Mouse (Mus musculus): ENCODE measurements around the gene Nap1l4.
"Not testable (repeated sequence)": the region's sequence is repeated elsewhere in the genome, so short reads cannot be mapped to it uniquely, and the experiment has no call there.

The Nap1l4 gene

DNA sequence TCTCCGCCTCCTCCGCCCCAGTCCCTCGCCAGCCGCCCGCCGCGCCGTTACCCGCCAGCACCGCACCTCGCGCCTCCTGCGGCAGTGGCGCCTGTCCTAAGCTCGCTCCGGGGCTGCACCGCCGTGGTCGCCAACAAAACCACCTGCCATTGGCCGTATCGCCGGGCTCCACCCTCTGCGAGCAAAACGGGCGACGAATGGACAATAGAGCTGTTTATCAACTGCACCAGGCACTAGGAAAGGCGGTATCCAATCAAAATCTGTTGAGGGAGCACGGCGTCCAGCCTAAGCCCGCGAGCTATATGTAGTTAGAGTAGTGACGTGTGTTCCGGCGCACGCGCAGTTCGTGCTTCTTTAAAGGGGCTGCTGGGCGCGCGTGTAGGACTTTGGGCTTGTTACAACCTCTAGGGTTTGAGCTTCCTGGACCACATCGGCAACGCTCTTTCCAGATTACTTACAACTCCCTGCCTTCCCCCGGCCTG lies at the start of gene Nap1l4:
Nap1l4 (minus strand) TSS at position 131 of the 482 bp plus-strand sequence.
- peak; percentile 97 for DNase-seq (ENCODE audit: low spot score)

DNA sequence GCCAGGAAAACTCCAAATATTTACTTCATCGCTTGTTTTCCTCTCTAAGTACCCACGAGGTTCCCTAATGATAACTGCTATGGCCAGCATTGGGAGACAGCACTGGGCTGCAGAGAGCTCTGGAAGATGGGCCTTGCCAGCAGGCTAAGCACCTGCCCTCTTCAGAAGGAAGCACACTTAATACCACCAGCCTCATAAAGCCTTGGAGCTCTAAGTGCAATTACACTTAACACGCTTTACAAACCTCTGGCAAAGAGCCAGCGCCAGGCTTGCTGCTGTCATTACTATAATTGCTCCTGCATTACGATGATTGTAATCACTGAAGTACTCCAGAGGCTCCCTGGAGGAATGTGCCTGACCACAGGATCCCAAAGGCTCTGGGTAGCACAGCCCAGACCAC lies 46.0 kb upstream of the Nap1l4 start:
- no peak for DNase-seq (ENCODE audit: low spot score)

DNA sequence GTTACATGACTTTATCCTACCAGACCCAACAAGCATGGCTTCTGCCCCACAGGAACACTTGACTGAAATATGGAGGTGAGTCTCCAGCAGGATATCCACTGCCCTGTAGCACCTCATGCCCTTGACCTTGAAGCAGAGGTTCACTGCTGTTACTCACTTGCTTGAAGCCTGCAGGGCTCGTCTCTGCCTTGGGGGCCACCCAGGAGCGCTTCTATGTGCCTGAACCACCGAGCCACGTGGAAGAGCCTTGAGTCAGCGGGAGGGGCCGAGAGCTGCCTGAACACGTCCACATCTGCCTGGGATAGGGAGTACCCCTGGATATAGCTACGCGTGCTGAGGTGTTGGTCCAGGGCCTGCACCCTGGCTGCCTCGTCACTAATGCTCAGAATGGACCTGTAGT lies 43.3 kb upstream of the Nap1l4 start:
- DNase-seq (ENCODE audit: low spot score): no peak

DNA sequence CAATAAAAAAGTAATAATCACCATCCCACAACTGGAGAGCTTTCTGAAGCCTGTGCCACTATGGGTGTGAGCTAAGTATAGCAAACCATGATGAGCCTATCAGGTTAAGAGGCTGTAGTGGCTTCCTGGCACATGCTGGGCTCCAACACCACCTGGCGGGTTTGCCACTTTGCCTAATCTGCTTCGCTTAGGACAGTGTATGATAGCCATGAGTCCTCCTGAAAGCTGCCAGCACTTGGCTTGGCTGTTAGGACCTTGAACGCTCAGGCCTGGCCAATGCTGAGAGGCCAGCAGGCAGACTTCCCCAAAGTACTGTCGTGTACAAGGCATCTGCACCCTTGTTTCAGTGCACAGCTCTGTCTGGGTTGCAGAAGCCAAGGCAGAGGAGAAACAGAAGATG lies 39.1 kb upstream of the Nap1l4 start:
- DNase-seq (ENCODE audit: low spot score): no peak

DNA sequence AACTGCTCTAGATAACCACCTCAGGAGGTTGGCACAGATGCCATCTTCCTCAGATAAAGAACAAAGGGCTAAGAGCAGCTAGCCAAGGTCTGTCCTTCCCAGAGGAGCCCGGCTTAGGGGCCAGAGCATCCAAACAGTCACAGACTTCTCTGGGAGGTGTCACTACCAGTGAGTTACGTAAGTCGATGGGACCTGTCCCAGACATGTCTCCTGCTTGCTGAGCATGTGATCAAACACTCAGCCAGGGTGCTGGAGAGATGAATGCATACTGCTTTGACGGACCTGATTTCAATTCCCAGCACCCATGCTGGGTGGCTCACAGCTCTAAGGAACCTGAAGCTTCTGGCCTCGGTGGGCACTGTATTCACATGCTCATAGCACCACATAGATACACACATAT lies 38.7 kb upstream of the Nap1l4 start:
- DNase-seq (ENCODE audit: low spot score): no peak

DNA sequence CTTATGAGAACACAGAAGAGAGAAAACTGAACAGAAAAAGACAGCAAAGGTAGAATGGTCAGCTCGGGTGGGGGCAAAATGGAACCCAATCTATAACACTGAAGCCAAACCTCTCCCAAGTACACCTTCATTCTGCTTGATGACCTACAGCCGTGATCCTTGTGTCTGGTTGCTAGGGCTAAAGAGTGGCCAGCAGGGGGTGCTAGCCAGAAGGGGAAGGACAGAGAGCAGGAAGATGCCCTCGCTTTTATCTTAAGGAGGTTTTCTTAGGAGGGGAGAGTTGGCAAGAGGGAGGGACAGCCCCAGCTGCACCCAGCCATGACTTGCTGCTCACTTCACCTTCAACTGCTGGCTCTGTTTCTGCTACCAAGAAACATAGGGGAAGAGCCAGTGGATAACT lies 35.0 kb upstream of the Nap1l4 start:
- DNase-seq (ENCODE audit: low spot score): peak; percentile 67

DNA sequence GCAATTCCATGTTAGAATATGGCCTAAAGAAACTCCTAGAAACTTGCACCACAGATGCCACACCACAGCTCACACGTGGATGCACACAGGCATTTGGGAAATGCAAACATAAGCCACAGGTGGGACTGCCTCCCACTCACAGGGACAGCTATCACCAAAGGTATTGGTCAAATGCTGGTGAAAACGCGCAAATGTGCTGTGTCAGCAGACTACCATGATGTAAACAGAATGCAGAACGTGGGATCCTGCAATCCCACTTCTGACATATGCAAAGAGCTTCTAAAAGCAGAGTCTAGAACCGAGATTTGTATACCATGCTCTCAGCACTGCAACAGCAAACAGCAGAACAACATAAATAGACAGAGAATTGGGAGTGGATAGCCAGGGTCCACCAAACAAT lies 34.1 kb upstream of the Nap1l4 start:
- DNase-seq (ENCODE audit: low spot score): no peak

DNA sequence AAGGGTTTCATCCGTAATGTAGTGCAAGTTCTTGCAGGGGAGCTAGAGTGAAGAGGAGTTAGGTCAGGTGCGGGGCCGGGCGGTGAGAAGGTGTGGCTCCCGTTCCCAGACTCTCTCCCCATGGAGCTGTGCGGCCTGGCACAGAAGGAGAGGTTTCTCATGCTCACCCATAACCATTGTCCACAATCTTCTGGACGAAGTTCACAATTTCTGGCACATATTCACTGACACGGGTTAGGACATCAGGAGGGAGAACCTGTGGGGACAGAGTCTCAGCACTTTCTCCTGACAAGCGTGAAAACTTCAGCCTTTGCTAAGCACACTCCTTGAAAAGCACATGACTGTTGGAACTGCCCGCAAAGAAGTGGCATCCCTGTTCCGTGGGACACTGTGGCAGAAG lies 26.8 kb upstream of the Nap1l4 start:
- DNase-seq (ENCODE audit: low spot score): no peak

DNA sequence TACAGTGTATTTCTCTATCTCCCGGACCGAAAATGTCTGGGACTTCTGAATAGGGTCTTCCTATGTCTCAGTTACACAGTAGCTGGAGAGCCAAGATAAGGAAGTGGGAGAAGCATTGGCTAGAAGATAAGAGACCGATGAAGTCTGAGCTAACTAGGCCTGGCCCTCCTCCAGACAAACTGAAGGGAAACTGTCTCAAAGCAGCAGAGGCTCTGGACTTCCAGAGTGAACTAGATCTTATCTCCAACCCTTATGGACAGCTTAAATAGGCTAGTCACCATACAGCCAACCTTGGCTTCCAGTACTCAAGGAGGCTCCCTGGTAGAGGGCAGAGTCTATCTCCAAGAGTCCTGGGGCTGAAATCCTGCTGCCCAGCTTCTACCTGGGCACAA lies 16.7 kb upstream of the Nap1l4 start:
- DNase-seq (ENCODE audit: low spot score): no peak

DNA sequence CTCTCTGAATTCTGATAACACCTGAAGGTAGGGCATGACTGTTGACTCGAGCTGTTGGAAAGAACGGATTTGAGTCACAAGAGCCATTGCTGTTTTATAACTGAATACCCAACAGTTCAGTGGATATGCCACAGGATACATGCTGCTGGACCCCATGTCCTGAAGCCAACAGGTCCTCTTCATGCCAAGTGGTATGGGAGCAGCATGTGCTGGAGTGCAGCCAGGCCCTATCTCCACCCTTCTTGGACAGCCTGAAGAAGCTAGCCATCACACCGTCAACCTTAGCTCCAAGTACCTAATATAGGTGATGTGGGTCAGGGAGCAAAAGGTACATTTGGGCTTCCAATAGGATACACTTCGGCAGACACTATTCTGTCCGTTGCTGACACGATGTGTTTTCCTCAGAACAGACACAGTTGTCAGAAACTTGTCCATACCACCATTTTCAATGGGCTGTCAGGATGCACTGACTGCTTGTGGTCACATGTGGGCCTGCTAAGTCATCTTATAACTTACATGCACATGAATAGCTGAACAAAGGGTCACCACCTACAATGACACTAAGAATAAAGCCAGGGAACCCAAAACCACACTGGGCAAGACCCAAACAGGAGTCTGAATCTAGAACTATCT lies 16.2 kb upstream of the Nap1l4 start:
- DNase-seq (ENCODE audit: low spot score): no peak

DNA sequence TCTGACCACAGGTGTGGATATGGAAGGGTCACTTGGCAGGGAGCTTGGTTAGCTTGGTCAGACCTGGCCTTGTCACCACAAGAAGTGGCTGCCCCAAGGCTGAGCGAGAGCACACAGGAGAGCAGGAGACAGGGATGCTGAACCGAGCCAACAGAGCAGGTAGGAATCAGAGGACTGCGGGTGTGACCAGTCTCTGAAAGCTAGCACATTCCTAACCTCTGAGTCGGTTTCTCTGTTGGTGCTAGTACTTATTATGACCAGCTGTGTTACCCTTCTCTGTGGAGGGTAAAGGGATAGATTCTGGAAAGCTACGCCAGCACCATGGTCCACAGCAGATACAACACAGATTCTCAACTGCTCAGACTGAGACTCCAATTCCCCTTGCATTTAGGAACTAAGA lies 14.9 kb upstream of the Nap1l4 start:
- no peak for DNase-seq (ENCODE audit: low spot score)

DNA sequence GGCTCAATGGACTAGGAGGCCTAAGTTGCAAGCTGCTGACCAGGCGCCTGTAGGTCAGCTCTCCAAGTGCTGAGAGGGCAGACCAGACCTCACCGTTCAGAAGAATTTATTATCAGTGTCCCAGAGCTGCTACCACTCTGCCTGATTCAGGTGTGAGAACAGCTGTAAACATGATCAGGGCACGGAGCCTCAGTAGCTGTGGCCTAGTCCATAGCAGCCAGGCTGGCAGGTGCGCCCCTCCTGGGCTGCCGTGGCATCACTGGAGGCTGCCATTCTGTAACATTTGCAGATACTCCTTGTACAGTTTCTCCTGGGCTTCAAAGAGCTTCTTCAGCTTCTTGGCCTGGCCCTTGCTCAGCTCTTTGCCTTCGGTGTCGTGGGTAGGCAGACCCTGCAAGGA lies 8.7 kb upstream of the Nap1l4 start:
- no peak for DNase-seq (ENCODE audit: low spot score)

DNA sequence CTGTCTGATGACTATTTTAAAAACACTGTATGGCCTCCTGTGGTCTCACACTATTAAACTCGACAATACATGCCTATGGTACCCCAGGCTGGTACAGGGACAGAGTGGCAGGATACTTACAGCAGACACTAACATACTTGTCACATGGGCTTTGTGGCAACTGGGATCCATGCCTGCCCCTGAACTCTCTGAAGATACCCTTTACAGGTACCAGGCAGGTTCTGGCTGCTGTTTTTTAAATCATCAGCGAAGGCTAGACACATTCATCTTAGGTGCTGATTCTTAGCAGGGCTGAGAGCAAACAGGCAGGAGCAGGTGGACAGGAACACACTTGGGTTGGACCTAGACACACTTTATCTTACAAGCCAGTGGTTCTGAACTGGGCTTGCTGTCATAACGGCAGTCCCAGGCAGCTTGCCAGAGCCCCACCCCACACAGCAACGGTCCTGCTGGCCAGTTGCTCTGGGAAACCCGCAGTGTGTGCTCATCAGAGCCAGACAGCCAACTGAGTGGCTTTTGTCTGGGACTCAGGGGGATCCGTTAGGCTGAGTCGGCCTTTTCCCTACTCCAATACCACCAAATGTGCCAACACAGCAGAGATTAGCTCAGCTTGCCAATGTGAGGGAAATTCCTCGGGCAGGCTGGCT lies 8.2 kb upstream of the Nap1l4 start:
- DNase-seq (ENCODE audit: low spot score): peak; percentile 72

DNA sequence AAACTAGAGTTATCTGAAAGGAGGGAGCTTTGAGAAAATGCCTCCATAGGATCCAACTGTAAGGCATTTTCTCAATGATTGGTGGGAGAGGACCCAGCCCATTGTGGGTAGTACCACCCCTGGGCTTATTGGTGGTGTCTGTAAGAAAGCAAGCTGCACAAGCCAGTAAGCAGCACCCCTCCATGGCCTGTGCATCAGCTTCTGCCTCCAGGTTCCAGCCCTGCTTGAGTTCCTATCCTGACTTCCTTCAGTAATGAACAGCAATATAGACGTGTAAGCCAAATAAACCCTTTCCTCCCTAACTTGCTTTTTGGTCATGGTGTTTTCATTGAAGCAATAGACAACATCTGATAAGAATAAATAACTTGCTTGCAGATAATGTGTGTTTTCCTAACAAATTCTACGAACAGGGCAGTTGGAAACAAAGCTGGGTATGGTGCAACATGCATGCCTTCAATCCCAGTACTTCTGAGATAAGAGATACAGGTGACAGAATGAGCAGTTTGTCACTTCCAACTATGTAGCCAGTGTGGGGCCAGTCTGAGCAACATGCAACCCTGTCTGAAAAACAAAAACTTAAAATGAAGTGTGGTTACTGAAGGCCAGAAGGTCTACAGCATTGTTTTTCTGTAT lies 798 bp upstream of the Nap1l4 start:
- peak; percentile 15 for DNase-seq (ENCODE audit: low spot score)

DNA sequence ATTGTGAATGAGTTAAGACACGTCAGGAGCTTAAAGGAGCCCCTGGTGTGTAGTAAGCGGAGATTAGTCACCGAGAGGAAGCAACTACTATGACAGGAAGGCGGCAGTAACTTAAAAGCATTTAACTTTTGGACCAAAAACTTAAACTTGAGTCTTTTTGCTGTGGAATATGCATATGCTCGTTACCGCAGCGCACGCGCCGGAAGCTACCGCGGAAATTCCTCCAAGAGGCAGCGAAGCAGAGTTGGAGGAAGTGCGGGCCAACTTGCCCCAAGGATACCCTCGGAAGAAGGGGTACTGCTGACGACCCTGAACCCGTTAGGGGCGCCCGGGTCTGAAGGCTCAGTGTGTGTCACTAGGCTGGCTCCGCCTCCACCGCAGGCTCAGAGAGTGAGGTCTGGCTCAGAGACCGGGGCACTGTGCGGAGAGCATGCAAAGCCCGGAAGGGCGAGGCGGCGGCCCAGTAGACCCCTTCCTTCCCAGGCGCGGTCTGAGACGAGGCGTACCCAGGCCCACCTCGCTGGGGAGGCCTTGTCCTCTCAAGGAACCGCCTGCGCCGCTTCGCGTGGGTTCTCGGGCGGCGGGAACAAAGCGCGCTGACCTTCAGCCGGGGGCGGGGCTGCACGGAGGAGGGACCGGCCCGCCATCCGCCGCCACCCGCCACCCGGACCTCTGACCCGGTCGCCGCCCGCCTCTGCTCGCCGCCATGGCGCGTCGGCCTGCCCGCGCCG lies 510 bp downstream of the Nap1l4 start:
- DNase-seq (ENCODE audit: low spot score): peak; percentile 64

DNA sequence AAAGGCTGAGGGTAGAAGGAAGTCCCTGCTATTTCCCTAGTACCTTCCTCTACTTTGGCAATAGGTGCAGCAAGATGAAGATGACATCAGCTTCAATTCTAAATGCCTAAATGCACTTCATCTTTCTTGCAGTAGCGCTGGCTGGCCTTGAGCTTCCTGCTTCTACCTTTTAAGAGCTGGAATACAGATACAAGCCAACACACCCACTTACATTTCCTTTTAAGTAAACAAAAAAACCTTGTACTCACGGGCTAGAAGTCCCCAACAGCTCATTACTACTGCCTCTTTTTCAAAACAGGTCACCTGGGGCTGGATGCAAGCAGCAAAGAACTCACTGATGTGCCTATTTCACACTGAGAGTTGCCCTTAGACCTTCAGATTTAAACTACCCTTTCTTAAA lies 2.4 kb downstream of the Nap1l4 start:
- DNase-seq (ENCODE audit: low spot score): no peak

DNA sequence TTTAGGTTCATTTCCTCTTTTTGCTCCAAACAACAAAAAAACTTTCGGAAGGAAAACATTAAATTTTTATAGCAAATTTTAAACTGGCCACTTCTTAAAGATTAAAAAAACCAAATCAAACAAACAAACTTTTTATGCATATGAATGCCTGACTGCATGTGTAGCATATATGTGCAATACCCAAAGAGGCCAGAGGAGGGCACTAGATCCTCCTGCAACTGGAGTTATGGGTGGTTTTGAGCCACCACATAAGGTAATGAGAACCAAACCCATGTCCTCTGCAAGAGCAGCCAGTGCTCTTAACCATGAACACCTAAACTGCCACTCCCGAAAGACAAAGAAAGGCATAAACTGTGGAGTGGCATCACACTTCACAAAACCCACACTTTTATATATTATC lies 4.5 kb downstream of the Nap1l4 start:
- DNase-seq (ENCODE audit: low spot score): peak; percentile 26

DNA sequence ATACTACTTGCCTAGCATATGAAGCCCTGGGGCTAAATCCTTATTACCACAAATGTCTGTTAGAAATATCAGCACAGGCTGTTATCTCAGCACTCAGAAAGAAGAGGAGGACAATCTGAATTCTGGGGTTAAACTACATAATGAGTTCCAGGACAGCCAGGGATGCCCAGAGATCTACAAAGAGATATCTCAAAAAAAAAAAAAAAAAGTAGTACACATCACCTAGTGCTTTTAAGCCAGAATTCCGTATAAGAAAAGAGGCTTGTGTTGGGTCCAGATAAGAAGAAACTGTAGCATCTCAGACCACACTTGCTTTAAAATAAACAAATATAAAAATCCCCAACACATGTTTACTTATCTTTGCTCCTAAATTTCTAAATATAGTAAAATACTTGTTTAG lies 10.2 kb downstream of the Nap1l4 start:
- DNase-seq (ENCODE audit: low spot score): no peak

DNA sequence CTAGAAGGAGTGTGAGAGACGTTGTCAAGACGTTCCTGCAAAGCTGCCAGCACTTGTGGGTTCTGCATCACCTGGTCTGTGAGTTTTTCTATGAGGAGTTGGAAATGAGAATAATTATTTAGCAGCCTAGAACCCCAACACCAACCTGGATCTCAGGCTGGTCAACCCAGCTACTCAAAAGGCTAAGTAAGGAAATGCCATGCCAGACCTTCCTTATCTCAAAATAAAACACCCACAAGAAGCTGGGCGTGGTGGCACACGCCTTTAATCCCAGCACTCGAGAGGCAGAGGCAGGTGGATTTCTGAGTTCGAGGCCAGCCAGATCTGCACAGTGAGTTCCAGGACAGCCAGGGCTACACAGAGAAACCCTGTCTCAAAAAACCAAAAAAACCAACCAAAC lies 10.7 kb downstream of the Nap1l4 start:
- not testable (repeated sequence) for DNase-seq (ENCODE audit: low spot score)

DNA sequence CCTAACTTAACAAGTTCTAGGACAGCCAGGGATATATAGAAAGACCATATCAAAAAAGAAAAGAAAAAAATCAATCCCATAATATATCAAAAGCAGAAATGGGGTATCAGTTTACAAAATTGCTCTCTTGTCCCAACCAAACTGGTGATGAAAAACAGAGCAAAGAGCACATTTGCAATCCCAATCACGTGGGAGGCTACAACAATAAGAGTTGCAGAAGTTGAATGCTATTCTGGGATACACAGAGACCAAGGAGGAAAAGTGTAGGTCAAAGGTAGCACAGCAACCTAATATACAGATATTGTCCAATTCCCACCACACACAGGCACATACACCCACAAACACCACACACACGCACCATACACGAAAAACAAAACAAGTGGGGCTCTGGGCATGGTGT lies 12.7 kb downstream of the Nap1l4 start:
- DNase-seq (ENCODE audit: low spot score): peak; percentile 61

DNA sequence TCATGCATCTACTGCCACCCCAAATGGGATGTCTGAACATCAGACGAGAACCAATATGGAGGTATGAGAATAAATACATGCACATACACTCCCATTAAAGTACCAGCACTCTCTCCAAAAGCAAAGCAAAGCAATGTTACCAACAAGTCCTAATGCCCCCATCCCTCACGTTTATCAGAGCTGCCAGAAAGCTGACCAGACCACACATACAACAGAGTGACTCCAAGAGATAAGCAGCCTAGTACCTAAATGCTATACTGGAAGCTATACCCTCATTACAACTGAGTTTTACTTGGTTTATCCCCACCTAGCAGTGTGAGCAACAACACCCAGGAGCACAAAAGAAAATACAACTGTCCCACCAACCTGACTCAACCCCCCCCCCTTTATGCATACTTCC lies 15.6 kb downstream of the Nap1l4 start:
- DNase-seq (ENCODE audit: low spot score): no peak

DNA sequence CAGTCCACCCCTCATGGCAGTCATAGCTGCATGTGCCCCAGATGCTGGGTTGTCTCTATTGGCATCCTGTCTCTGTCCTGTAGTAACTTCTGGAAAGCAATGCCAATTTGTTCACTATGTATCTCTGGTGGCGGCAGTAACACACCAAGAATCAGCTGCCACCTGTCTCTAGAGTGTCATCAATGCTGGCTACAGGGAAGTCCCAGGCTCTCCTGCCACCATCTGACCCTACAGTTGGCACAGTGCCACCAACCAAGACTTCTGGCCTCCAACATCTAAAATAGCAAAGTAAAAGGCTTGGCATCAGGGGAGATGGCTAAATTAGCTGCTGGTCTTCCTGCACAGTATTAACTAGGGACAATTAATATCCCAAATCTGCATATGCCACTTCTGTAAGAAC lies 16.5 kb downstream of the Nap1l4 start:
- DNase-seq (ENCODE audit: low spot score): peak; percentile 22

DNA sequence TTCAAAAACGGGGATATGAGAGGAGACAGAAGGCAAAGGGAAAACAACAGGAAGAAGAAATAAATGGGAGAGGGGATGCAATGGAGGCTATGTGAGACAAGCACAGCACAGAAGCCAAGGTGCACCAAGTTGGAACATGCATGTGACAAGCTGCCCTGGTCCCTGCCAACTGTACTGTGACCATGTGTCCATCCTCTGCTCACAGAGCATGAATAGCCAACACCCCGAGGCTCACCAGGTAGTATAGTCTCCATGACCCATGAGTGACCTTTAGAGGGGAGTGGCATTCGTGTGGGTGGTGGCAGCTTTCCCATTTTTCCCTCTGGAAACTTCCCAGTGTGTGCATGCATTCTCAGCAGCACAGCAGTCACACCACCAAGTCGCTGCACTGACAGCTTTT lies 29.6 kb downstream of the Nap1l4 start:
- DNase-seq (ENCODE audit: low spot score): no peak

Data from adipocyte (in vitro differentiated cells).